Mouse (Mus musculus): ENCODE measurements around the gene Svopl.

- TF ChIP-seq EP300 (IDR thresholded peaks at IDR 0.05; ENCODE audit: insufficient read depth, low read depth, low read length) (no peak), POLR2A (IDR thresholded peaks at IDR 0.05; ENCODE audit: insufficient read depth, low read depth, low read length) (no peak)
Measured at GRCm38 (mm10) chr6:38023284-38023683, 23.5 kb downstream of the Svopl start.
